Comparison of ENCODE assay signal across 16 mouse cellular contexts in genomic region chr9:31235489-31235888, GRCm38 (mm10). TPM values are rescaled to one million over a fixed set of nuclear protein-coding genes. Genes with fewer than 3 reads are reported as not detected.
DNase-seq lines count a peak whose midpoint lies in the region; ATAC-seq lines count a peak whose summit lies in the region.
"Had no signal": no experiment of that assay in that cellular context is flagged by ENCODE, and none has a peak within 500 bp of the region (broad histone marks: within the 10 kb centered on the region; RNA-seq: fewer than 3 reads in every experiment).

No protein-coding gene starts in this region.

- peak; percentile 61 for DNase-seq in heart, adult 11 months
- no peak for DNase-seq in heart, postnatal 4 days
- no peak for DNase-seq in lung, adult 18-20 months
- no peak for DNase-seq in midbrain, embryonic 10.5 days (ENCODE audit: low spot score)
- DNase-seq: adrenal gland, postnatal 10 days; cerebellum, adult 11-12 months; cerebellum, adult 9-10 months; cerebellum, postnatal 25 days; gastrocnemius, postnatal 14 days had no signal

- H3K9ac ChIP-seq in lung, embryonic 16.5 days (ENCODE audit: low read length), result no peak overlapping the region
- 0 out of 2 replicates have a peak overlapping the region, but pooled peaks have one; percentile 10 for H3K9ac ChIP-seq in midbrain, embryonic 16.5 days (ENCODE audit: low read depth, low read length)
- no peak overlapping the region for H3K9ac ChIP-seq in stomach, embryonic 16.5 days (ENCODE audit: low read length)
- H3K9ac ChIP-seq: embryonic facial prominence, embryonic 12.5 days; forebrain, embryonic 12.5 days; heart, embryonic 12.5 days had no signal

- H3K27me3 ChIP-seq in lung, embryonic 16.5 days (ENCODE audit: control insufficient read depth, insufficient read depth, low read depth, low read length), result no peaks in the 10 kb centered on the region
- no peaks in the 10 kb centered on the region for H3K27me3 ChIP-seq in midbrain, embryonic 16.5 days (ENCODE audit: control insufficient read depth, insufficient read depth, low read depth, low read length)
- H3K27me3 ChIP-seq in midbrain, embryonic 10.5 days (ENCODE audit: low read depth, poor library complexity, severe bottlenecking), result no peaks in the 10 kb centered on the region
- no peaks in the 10 kb centered on the region for H3K27me3 ChIP-seq in stomach, embryonic 16.5 days (ENCODE audit: control insufficient read depth, insufficient read depth, low read length)
- H3K27me3 ChIP-seq: embryonic facial prominence, embryonic 12.5 days; forebrain, embryonic 12.5 days; heart, embryonic 12.5 days had no signal

- peaks cover 22% of the 10 kb centered on the region for H3K4me1 ChIP-seq in lung, embryonic 16.5 days (replicated peaks; ENCODE audit: control insufficient read depth, insufficient read depth, low read length)
- H3K4me1 ChIP-seq in midbrain, embryonic 16.5 days (ENCODE audit: control insufficient read depth, insufficient read depth, low read length), result peaks cover 9% of the 10 kb centered on the region
- no peaks in the 10 kb centered on the region; the same call in none of the 2 replicates for H3K4me1 ChIP-seq in midbrain, embryonic 10.5 days
- H3K4me1 ChIP-seq in stomach, embryonic 16.5 days (ENCODE audit: control insufficient read depth, insufficient read depth, low read length), result peaks cover 21% of the 10 kb centered on the region

- ATAC-seq in lung, embryonic 16.5 days (ENCODE audit: low read depth), result peak; percentile 53
- ATAC-seq in midbrain, embryonic 16.5 days, result no peak
- 0 out of 2 replicates have a peak, but pooled peaks have one; percentile 3 for ATAC-seq in stomach, embryonic 16.5 days (ENCODE audit: insufficient read depth, low FRiP score)
- ATAC-seq: forebrain, embryonic 16.5 days had no signal

- H3K9me3 ChIP-seq in lung, embryonic 16.5 days (ENCODE audit: control insufficient read depth, low read length), result no peaks in the 10 kb centered on the region
- no peaks in the 10 kb centered on the region for H3K9me3 ChIP-seq in midbrain, embryonic 16.5 days (replicated peaks; ENCODE audit: control insufficient read depth, low read length, poor library complexity, severe bottlenecking)
- H3K9me3 ChIP-seq in midbrain, embryonic 10.5 days (replicated peaks), result no peaks in the 10 kb centered on the region
- no peaks in the 10 kb centered on the region for H3K9me3 ChIP-seq in stomach, embryonic 16.5 days (replicated peaks; ENCODE audit: control insufficient read depth, low read length)
- H3K9me3 ChIP-seq: embryonic facial prominence, embryonic 12.5 days had no signal

- peak overlapping the region; percentile 66 for H3K27ac ChIP-seq in lung, embryonic 16.5 days (ENCODE audit: low read length)
- H3K27ac ChIP-seq in midbrain, embryonic 16.5 days (ENCODE audit: low read length), result no peak overlapping the region
- no peak overlapping the region for H3K27ac ChIP-seq in midbrain, embryonic 10.5 days (replicated peaks)
- H3K27ac ChIP-seq in stomach, embryonic 16.5 days (ENCODE audit: low read length), result peak overlapping the region; percentile 44; the same call in 1 of the 2 replicates
- H3K27ac ChIP-seq: embryonic facial prominence, embryonic 12.5 days; forebrain, embryonic 12.5 days had no signal

- H3K4me2 ChIP-seq in lung, embryonic 16.5 days (ENCODE audit: low read depth, low read length), result peak overlapping the region; percentile 31; the same call in 1 of the 2 replicates
- no peak overlapping the region for H3K4me2 ChIP-seq in midbrain, embryonic 16.5 days (ENCODE audit: low read length)
- H3K4me2 ChIP-seq in stomach, embryonic 16.5 days (ENCODE audit: low read depth, low read length), result peak overlapping the region; percentile 6; the same call in 1 of the 2 replicates
- H3K4me2 ChIP-seq: embryonic facial prominence, embryonic 12.5 days; forebrain, embryonic 12.5 days; heart, embryonic 12.5 days had no signal

- no peak overlapping the region for H3K4me3 ChIP-seq in lung, embryonic 16.5 days (ENCODE audit: low read length)
- H3K4me3 ChIP-seq in midbrain, embryonic 16.5 days (ENCODE audit: low read depth, low read length), result no peak overlapping the region
- H3K4me3 ChIP-seq in midbrain, embryonic 10.5 days, result no peak overlapping the region
- H3K4me3 ChIP-seq in stomach, embryonic 16.5 days (replicated peaks; ENCODE audit: low read length), result no peak overlapping the region
- H3K4me3 ChIP-seq: embryonic facial prominence, embryonic 12.5 days; forebrain, embryonic 12.5 days; heart, embryonic 12.5 days had no signal

- no peaks in the 10 kb centered on the region for H3K36me3 ChIP-seq in lung, embryonic 16.5 days (ENCODE audit: control insufficient read depth, insufficient read depth, low read length)
- H3K36me3 ChIP-seq in midbrain, embryonic 16.5 days (ENCODE audit: control insufficient read depth, insufficient read depth, low read length), result no peaks in the 10 kb centered on the region
- H3K36me3 ChIP-seq in midbrain, embryonic 10.5 days, result no peaks in the 10 kb centered on the region
- no peaks in the 10 kb centered on the region for H3K36me3 ChIP-seq in stomach, embryonic 16.5 days (ENCODE audit: control insufficient read depth, insufficient read depth, low read length)
- H3K36me3 ChIP-seq: embryonic facial prominence, embryonic 12.5 days; forebrain, embryonic 12.5 days; heart, embryonic 12.5 days had no signal

- 61% methylated on average over 9 of the region's 9 CpGs for WGBS in lung, embryonic 16.5 days
- 73% methylated on average over 9 of the region's 9 CpGs for WGBS in midbrain, embryonic 16.5 days
- WGBS in midbrain, embryonic 10.5 days, result 87% methylated on average over 9 of the region's 9 CpGs
- 53% methylated on average over 9 of the region's 9 CpGs for WGBS in stomach, embryonic 16.5 days

RNA-seq across cellular contexts. Expression of gene Aplp2, which starts 23.9 kb away (rescaled TPM):
- total RNA-seq in heart, postnatal 4 days (2021), result 100 to 1,000 TPM; 311 to 312 TPM
- polyA plus RNA-seq in lung, embryonic 16.5 days (2015; fragmentation: Nextera tagmentation; extraction: Ambion mirVana), result 506 and 518 TPM in 2 replicates
- polyA plus RNA-seq in midbrain, embryonic 16.5 days (2015; fragmentation: Nextera tagmentation; extraction: Ambion mirVana), result 361 and 403 TPM in 2 replicates
- polyA plus RNA-seq in midbrain, embryonic 10.5 days (2016; fragmentation: Nextera tagmentation; extraction: Ambion mirVana), result 226 and 239 TPM in 2 replicates
- polyA plus RNA-seq in stomach, embryonic 16.5 days (2015; fragmentation: Nextera tagmentation; extraction: Ambion mirVana), result 326 and 359 TPM in 2 replicates

RNA-seq across cellular contexts. Expression of gene Prdm10, which starts 44.8 kb away (rescaled TPM):
- total RNA-seq in heart, postnatal 4 days (2021), result 1 to 10 TPM; 6.8 to 7.5 TPM
- 4.6 and 4.8 TPM in 2 replicates for polyA plus RNA-seq in lung, embryonic 16.5 days (2015; fragmentation: Nextera tagmentation; extraction: Ambion mirVana)
- 9.4 and 9.6 TPM in 2 replicates for polyA plus RNA-seq in midbrain, embryonic 16.5 days (2015; fragmentation: Nextera tagmentation; extraction: Ambion mirVana)
- 7.3 and 8.7 TPM in 2 replicates for polyA plus RNA-seq in midbrain, embryonic 10.5 days (2016; fragmentation: Nextera tagmentation; extraction: Ambion mirVana)
- polyA plus RNA-seq in stomach, embryonic 16.5 days (2015; fragmentation: Nextera tagmentation; extraction: Ambion mirVana), result 4.8 and 5.2 TPM in 2 replicates

Comparison
In these comparisons a context has a peak if more than half of its experiments do, and no peak if none do; other contexts are left out.
1. H3K27ac ChIP-seq: peak in lung, embryonic 16.5 days (single experiment) and stomach, embryonic 16.5 days (single experiment); none in midbrain, embryonic 16.5 days (single experiment) and midbrain, embryonic 10.5 days (single experiment).